Mouse (Mus musculus): ENCODE measurements around the gene Efna2. TPM values are rescaled to one million over a fixed set of nuclear protein-coding genes. Genes with fewer than 3 reads are reported as not detected.

The Efna2 gene
- total RNA-seq, 2 experiments from 2014 or later = 1.1 to 1.9 TPM

DNA sequence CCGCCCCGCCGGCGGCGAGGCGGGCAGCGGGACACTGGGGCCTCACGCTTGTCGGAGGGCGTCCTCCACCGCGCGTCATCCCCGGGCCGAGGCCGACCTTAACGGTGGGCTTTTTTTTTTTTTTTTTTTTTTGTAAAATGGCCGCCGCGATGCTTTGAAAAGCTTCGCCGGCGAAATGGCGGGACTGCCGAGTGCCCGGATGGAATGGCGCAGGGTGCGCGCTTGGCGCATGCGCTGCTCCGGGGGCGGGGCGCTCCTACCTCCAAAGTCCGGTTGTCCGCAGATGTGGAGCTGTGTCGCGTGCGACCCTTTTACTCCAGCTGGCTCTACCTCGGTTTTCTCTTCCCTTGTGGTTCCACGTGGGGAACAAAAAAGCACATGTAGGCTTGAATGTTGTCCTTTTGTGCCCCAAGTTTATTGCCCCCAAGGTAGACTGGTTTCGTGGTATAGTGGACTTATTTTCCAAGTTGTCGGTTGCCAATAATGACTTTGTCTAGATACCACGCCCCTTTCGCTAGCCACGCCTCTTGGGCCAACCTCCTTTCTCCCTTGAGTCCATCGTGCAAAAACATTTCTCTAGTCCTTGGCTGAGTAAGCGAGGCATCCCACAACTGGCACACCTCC is 11.1 kb upstream of the Efna2 start:
- peak; percentile 97 for DNase-seq

DNA sequence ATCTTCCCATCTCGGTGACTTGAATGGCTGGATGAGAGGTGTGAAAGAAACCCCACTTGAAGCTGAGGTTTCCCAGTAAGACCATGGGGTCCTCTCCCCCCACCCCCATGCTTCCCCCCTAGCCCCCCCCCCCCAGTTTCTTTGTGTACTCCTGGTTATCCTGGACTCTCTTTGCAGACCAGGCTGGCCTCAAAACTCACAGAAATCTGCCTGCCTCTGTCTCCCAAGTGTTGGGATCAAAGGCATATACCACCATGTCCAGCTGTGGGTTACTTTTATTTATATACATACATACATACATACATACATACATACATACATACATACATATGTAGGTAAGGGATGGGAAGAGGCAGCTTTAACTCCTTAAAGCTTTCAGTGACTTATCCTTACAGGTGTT is 10.2 kb upstream of the Efna2 start:
- no peak for DNase-seq

DNA sequence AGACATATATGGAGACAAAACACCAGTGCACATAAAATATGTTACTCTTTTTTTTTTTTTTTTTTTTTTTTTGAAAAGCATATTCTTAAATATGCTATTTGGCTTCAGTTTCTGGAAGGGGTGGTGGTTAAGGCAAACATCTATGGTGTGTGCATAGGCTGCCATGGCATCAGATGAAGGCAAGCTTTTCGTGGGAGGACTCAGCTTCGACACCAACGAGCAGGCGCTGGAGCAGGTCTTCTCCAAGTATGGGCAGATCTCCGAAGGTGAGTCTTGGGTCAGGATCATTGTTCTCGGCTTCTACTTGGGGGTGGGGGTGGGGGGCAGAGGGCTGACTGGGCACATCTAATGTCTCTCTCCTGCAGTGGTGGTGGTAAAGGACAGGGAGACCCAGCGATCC is 9.6 kb upstream of the Efna2 start:
- no peak for DNase-seq

DNA sequence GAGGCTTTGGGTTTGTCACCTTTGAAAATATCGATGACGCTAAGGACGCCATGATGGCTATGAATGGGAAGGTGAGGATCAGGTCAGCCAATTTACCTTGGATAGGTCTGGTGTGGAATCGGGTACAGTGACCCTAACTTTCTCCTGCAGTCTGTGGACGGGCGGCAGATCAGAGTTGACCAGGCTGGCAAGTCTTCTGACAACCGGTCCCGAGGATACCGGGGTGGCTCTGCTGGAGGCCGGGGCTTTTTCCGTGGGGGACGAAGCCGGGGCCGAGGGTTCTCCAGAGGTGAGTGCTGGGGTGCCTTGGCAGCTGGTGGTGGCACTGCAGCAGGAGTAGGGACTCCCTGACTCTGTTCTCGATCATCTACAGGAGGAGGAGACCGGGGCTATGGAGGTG is 9.2 kb upstream of the Efna2 start:
- DNase-seq = no peak

DNA sequence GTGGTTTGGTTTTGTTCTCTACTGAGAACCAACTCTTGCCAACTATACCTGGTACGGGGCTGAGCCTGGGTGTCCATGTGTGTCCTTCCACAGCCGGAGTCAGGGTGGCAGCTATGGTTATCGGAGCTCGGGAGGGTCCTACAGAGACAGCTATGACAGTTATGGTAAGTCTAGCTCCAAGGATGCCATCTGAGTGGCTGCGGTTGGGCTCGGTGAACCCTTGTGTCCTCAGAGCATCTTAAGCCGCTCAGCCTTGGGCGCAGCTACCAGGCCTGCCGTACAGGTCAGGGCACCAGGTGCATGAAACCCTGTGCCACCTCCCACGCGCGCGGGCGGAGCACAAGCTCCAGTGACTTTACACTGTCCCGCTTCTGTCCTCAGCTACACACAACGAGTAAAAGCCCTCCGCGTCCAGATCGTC is 8.7 kb upstream of the Efna2 start:
- DNase-seq = no peak

DNA sequence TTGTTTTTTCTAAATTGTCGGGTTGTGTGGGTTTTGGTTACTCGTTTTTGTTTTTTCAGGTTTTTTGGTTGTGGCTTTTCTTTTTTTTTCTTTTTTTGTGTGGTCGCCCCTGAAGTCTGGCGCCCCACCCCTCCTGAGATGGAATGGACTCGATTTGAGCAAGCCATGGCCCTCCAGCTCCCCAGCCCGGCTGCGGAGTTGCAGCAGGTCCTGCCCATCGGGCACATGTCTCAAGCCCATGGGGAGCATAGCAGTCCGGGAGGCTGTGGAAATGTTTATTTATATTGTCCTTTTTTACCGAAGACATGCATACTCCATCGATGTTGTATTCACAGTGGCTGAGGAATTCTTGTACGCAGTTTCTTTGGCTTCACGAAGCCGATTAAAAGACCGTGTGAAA is 8.0 kb upstream of the Efna2 start:
- DNase-seq = no peak

DNA sequence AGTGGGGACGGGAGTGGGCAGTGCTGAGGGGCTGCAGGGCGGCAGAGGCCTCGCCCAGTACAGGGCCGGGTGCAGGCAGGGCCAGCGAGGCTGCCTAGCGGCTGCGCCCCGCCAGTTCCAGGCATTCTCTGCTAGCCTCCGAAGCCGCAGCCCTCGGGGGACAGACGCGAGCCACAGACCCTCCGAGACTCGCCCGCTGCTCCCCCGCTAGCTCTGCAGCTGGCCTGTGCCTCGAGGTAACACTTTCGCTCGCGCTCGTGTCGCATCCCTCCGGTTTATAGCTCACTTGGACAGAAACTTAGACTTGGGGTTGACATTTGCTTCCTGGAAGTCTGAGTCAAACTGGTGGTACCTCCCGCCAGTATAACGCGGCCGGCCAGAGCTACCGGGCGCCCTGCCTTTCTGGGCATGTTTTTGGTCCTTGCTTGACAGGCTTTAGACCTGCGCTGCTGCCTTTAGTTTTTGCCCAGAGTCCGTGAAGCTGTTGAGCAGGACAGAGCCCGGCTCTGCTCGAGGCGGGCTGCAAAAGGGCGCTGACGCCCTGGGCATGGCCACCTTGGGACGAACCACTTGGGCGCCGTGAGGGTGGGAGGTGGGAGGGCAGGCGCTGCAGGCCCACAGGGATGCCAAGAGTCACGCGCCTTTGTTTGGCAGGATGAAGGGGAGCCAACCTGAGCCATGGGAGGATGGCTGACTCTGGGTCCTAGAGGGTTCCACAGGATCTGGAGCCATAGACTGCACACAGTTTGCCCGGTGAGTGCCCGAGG is 7.3 kb upstream of the Efna2 start:
- DNase-seq = no peak

DNA sequence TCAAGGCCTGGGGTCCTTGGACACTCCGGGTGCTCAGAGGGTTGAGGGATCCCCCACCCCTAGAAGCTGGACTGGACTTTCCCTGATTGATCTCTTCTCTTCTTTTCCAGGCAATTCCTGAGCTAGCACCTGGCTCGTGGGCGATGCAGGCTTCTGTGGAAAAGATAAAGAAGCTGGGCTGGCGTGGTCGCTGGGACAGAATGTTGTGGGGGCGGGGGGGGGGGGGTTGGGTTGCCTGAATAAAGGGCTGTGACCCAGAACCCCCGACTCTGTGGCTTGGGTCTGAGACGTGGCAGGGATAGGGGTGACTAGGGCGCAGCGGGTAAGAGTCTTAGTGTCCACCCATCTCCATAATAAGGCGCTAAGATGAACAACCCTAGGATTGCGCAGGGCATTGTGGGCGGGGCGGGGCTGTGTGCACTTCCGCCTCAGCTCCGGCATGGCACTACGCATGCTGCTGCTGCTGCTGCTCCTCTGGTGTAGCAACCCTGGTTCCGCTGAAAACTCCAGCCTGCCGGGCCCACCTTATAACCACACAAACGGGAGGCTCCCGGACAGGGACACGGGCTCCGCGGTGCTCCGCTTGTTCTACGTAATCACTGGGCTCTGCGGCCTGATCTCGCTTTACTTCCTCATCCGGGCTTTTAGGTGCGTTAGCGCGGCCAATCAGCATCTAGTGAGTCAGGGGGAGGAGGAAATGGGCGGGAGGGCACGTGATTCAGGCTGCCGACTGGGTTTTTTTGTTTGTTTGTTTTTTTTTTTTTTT is 6.6 kb upstream of the Efna2 start, which contains the start of gene 1600002K03Rik:
Gene 1600002K03Rik, plus strand, starts transcription at position 418 of the 766 bp plus-strand sequence.
- peak; percentile 82 for DNase-seq

DNA sequence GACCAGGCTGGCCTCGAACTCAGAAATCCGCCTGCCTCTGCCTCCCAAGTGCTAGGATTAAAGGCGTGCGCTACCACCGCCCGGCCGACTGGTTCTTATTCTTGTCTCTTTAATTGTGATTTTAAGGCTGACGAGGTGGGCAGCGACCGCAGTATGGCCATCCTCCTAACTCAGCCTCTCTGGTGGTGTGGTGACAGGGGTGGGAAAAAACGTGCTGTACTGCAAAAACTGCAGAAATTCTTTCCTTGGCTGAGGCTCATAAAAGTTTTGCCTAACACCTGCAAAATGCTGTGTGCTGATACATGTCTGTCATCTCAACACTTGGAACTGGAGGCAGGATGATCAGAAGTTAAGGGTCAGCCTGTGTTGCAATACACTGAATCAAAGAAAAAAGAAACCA is 5.9 kb upstream of the Efna2 start:
- DNase-seq = no peak

DNA sequence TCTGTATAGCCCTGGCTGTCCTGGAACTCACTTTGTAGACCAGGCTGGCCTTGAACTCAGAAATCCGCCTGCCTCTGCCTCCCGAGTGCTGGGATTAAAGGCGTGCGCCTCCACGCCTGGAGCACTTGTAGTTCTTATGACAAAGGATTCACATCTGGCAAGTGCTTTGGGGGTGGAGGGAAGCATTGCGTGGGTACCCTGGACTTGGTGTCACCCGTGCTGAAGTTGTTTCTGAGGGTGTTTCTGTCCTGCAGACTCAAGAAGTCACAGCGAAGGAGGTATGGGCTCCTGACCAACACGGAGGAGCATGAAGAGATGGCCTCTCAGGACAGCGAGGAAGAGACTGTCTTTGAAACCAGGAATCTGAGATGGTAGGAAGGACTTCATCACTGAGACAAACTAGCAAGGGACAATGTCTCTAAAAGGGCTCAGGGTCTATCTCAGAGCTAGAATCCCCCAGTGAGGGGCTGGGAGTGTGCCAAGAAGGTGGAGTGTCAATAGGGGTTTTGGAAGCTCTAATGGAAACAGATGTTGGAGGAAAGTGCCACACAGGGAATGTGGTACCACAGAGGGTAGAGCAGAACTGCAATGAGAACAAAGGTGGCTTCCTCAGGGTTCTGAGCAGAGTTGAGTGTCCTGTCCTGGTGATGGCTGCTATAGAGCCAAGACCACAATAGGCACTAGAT is 5.2 kb upstream of the Efna2 start:
- no peak for DNase-seq

DNA sequence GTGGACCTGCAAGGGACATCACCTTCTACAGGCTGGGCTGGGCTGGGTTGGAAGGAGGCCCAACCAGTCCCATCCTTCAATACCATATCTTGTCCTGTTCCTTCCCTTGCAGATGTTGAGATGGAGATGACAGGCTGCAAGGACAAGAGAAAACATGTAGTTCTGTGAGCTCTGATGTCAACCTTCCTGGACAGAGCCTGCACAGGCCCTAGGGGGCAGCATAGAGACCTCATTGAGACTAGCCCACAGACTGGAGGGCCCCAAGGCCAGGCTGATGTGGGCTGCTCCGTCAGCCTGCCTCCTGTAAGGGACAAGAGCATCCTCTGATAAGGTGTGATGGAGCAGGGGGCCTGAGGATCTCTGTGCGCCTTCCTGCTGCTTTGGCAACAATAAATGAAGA is 4.6 kb upstream of the Efna2 start:
- no peak for DNase-seq

DNA sequence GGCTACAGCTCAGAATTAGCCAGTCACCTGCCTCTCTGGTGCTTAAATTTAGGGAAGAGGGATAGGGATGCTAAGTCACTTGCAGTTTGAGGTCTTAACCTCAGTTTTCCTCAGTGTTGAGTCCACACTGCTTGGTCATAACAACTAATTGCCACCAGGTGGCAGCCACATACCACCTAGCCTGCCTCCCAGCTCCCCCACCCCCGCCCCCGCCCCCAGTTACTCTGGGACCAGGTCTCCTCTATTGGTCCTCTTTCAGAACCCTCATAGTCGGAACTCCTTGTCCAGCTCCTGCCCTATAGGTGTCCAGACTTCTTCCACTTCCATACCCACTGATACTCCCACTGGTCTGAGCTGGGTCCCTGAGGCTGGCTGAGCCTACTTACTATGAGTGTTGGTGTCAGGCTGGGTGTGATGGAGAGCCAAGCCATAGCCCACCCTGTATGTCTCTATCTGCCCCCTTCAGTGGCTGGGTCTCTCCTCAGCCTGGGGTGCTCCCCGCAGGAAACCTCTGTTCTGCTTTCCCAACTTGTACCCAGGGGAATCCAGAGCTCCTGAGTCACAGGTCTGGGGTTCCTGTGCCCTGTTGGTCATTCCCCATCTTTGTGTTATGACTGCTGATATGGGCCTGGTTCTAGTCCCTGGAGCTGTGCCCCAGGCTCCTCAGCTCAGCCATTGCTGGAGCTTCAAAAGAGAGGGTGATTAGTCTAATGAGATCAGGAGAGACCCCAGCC is 3.6 kb upstream of the Efna2 start:
- DNase-seq = no peak

DNA sequence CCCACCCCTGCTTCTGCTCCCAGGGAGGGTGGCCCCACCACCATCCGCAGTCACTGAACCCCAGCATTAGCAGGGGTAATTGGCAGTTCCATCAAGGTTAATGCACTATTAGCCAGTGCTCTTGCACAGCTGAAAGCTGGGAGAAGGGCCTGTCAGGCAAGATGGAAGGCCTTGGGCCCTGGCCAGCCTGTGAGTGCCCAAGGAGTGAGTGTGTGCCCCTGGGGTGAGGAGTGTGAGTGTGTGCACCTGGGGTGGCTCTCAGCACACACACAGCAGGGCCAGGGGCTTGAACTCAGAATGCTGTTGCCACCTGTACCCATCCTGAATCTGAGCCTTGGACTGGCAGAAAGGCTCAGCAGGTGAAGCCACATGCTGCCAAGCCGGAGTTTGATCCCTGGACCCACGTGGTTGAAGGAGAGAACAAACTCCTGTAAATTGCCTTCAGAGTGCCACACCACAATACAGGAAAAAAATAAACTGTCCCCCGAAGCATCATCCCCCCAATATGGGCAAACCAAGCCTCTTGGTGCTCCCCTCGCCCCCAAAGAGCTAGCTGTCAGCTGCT is 2.9 kb upstream of the Efna2 start:
- DNase-seq = no peak

DNA sequence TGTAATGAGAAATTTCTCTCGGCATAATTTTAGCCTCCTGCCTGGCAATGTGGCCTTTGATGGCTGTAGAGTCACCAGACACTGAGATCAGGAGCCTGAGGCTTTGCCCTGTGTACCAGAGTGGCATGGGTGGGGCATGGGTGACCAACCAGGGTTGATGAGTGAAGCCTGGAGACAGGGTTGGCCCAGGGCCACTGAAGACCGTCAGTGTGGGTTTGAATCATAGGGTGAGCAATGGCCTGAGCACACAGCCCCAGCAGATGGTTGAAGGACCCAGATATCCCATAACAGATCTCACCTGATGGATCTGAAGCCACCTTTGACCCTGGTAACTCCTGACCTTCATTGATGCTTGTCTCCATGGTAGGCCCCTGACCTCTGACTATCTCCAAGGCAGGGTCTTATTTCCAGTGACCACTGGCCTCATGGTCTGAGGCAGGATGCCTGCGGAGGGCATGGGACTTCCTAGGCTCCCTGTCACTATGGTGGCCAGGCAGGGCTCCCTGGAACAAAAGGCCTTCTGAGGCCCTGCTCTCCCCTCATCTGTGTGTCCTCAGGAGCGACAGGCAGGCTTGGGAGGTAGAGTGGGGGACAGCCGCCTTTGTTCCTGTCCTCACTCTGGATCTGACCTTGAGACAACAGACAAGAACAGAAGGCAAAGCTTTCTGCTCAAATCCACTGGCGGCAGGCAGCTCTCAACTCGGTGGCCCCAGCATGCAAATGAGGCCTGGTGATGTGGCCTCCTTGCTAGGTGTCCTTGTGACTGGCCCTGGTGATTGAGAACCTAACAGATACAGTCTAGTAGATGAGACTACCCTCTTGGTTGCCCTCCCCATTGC is 1.6 kb upstream of the Efna2 start:
- no peak for DNase-seq

DNA sequence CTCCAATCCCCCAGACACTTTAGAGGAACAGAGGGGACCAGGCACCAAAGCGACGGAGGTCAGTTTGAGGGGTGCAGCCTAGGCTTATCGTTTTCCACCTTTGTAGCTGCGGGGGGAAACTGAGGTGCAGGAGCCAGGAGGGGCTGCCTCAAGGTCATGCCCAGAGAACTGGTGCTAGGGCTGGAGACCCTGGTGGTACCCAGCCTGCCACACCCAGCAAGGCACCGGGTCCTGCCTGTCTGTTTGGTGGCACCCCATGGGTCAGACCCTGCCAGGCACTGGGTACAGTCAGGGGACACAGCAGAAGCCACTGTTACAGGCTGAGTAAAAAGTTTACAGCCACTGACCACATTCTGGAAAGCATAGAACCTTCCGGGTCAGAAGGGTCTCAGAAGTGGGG is 1.0 kb downstream of the Efna2 start:
- DNase-seq = no peak

DNA sequence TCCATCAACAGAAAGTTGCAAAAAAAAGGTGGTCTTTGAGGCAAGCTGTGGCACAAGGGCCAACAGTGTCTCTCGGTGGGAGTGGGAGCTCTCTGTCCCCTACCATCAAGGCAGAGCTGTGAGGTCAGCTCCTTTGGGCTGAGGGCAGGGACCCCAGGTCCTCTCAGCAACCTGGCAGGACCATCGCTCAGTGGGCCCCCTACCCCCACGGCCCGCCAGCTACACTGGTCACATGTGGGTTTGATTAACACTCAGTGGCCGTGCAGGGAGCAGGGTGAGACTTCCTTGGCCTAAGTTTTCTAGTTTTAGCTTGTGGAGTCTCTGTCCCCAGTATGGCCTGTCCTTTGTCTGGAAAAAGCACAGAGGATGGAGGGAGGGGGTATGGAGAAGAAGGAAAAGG is 1.5 kb downstream of the Efna2 start:
- DNase-seq = no peak

DNA sequence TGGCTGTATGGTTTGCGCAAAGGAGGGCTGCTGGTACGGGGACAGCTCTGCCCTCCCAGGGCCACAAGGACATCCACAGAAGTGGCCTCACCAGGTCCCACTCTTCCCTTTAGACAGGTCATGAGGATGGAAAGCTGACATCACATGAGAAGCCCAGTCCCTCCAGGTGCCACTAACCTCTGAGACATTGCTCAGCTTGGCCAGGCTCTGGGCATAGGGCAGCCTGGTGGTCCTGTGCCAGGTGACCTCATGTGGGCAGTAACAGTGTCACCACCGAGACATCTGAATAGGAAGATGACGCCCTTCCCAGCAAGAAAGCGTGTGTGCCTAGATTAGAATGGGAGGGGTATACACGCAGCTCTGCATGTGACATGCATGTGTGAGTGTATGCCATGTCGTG is 3.3 kb downstream of the Efna2 start:
- no peak for DNase-seq

DNA sequence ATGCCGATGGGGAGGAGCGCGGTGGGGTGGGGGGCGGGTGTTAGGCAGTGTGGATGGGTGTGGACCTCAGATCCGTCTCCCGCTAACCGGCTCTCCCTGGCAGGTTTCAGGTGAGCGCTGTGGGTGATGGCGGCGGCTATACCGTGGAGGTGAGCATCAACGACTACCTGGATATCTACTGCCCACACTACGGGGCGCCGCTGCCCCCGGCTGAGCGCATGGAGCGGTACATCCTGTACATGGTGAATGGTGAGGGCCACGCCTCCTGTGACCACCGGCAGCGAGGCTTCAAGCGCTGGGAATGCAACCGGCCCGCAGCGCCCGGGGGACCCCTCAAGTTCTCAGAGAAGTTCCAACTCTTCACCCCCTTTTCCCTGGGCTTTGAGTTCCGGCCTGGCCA is 7.4 kb downstream of the Efna2 start:
- no peak for DNase-seq

DNA sequence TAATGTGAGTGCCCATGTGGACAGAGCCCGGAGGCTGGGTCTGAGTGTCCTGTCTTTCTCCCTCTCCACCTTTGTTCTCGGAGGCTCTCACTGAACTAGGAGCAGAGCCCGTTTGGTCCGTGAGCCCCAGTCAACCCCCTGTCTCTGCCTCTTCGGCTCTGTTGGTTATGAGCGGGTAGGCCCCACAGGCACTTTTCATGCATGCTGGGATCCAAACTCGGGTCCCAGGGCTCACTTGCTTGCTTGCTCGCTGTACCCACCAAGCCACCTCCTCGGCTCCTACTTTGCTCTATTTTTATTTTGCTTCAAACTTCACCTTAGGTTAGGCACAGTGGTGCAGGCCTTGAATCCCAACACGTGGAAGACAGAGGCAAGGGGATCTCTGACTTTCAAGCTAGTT is 8.5 kb downstream of the Efna2 start:
- DNase-seq = no peak

DNA sequence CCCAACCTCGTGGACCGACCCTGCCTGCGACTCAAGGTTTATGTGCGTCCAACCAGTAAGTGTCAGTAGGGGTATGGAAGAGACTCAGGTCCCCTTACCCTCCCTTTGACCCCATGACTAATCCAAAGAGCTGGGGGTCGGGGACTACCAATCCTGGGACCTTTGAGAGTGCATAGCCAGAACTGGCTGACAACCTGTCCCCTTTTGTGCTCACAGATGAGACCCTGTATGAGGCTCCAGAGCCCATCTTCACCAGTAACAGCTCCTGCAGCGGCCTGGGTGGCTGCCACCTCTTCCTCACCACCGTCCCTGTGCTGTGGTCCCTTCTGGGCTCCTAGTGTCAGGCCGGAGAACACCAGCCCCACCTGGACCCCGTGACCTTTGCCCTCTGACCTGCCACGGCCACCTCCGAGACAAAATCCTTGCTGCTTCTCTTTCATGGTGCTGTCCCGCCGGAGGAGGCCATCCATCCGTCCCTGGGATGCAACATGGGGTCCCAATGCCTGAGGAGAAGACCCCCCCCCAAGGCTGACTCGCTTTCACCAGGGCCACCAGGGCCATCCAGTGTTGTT is 9.3 kb downstream of the Efna2 start:
- DNase-seq = no peak
